Mouse (Mus musculus) lung, adult 18-20 months (tissue): ENCODE data around the gene Ppy.

Experiments used
- DNase-seq, 2 experiments: peaks; one replicate each; pipeline ENCODE4 v3.0.0; 2022; ENCODE audit warnings: mixed read lengths in 2 of 2

Gene Ppy

DNA sequence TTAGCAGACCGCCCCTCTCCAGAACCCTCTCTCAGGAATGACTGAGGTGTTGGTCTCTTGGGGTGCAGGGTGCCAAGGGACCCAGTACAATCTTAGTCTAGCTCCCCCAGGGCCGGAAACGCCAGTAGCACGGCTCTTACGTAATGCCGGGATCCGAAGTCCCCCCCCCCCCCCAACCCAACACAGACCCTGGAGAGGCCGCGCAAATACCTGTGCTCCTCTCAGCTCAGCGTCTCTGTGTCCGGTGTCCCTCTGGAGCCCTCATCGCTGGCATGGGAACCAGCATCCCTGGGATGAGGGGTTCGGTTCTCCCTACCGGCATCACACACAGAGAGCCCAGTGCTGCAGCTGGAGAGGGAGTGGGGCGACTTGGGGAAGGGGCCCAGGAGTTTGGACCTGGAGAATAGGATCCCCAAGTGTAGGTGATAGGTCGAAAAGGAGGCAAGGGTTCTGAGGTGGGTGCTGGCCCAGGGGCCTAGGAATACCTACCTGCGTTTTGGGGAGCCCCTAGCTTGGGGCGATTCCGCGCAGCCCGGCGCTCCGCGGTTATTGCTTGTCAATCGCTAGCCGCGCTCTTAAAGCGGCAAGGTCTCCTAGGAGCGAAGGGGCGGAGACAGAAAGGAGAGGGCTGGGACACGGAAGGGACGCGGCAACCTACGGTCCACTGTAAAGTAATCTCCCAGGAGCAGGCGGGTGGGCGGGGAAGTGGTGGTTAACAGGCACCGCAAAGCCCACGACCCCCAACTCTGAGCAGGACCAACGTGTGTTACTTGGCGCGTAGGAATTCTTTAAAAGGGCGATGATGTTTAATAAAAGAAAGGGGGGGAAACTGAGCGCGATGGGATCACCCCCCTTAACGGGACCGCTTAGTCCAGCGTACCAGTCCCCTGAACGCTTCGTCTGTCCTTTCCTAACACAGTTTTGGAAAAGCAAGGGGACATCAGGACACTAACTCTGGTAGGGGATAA lies 12.9 kb downstream of the Ppy start, which contains the start of gene Mpp2:
Gene Mpp2, minus strand, starts transcription at position 585 of the 968 bp plus-strand sequence.
- DNase-seq: peak; percentile 80 to 82

DNA sequence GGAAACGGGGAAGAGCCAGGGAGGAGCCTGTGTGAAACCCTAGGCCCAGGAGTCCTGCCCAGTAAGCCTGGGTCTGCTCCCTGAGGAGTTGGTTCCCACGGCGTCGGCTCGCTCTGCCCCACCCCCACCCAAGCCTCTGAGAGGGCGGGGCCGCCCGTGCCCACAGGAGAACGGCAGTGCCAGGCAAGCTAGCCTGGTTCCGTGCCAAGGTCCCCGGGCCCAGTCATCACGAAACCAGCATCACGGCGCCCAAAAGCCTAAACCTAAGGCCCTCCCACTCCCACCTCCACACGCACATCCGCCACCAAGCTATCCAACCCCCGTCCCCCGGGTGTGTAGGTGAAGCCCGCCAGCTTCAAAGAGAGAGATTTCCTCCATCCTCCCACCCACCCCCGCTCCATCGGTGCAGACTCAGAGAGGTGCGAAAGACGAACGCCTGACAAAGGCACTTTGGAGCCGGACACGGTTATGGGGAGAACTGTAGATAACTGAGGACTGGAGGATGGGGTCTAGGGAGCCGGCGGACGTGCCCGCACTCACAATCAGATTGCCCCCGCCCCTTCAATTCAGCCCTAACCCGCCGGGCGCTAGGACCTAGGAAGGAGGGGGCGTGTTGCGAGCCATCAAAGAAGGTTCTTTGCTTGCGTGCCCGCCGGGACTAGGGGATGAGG lies 13.9 kb downstream of the Ppy start:
- peak; percentile 73 to 79 for DNase-seq

DNA sequence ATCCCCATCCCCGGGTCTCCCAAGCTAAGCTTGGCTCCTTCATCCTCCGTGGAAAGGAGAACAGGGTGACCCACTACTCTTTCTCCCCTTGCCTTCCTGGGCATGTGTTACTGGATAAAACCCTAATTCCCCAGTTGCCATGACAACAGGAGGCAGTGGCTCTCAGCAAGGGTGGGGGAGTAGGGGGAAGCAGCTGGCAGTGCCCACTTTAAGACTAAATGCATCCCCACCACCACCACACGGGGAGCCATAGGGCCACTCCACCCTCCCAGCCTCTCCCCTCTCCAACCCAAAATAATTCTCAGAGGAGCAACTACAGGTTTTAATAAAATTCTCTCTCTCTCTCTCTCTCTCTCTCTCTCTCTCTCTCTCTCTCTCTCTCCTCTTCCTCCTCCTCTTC lies 14.8 kb downstream of the Ppy start:
- DNase-seq: no peak

- DNase-seq: no peak
Observed at GRCm38 (mm10) chr11:102084159-102084558, 17.0 kb downstream of the Ppy start.

DNA sequence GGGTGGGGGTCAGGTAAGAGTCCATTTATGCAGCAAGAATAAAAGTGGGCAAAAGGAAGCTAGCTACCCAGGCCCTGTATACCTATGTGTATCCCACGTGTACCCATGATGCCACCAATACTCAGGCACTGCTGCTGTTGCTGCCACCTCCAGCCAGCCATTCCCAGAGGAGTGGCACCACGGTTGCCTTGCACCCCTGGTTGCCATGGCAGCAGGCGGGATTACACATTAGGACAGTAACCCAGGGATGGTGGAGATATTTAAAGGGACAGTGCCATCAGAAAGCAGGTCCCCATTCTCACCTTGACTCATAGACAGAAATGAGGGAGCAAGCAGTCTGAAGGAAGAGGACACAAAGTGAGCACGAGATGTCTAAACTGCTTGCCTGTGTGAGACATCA lies 17.9 kb downstream of the Ppy start:
- no peak for DNase-seq

GRCm38 (mm10) chr11:102082322-102082721 lies 18.8 kb downstream of the Ppy start:
- DNase-seq: peak; percentile 70 to 71

- no peak for DNase-seq
Observed at GRCm38 (mm10) chr11:102073722-102074121, 27.4 kb downstream of the Ppy start.

DNA sequence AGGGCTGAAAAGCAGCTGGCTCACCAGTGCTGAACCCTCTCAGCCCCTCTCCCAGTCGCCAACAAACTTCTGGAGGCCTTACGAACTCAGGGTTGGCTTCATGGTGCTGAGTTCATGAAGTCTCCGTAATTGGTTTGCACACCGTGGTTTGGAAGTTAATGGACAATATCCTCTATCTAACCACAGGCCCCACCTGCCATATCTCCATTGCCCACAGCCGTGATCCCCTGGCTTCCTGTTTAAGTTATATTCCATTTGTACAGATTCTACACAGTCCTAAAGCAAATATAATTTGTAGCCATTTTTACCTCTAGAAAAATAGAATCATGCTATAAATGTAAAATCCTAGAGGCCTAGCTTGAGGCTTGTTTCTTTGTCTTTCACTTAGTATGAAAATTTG lies 28.4 kb downstream of the Ppy start:
- no peak for DNase-seq

DNA sequence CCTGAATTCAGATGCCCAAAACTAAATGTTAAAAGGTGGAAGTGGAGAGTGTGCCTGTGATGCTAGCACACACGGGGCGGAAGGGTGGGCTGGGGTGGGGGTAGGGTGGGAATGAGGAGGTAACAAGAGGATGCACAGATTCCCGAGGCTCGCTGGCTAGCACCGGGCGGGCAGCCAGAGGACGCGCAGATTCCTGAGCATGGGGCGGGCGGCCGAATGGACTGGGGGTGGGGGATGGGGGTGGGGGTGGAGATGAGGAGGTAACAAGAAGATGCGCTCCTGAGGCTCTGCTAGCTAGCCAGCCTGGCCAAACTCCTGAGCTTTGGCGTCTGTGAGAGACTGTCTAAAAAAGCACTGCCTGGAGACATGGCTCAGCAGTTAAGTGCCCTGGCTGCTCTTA lies 30.7 kb downstream of the Ppy start:
- no peak for DNase-seq

GRCm38 (mm10) chr11:102069633-102070032 lies 31.5 kb downstream of the Ppy start:
- no peak for DNase-seq

DNA sequence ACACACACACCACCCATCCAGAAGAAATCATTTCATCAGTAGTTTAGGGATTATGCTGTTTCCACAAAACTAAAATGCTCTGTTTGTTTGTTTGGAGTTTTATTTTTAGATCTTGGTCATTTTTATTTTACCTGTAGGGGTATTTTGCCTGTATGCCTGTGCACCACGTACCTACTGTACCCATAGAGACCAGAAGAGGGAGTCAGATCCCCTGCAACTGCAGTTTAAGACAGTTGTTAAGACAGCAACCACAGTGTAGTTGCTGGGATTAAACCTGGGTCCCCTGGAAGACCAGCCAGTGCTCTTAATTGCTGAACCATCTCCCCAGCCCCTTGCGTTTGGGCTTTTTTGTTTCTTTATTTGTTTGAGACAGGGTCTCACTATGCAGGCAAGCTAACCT lies 32.1 kb downstream of the Ppy start:
- no peak for DNase-seq

DNA sequence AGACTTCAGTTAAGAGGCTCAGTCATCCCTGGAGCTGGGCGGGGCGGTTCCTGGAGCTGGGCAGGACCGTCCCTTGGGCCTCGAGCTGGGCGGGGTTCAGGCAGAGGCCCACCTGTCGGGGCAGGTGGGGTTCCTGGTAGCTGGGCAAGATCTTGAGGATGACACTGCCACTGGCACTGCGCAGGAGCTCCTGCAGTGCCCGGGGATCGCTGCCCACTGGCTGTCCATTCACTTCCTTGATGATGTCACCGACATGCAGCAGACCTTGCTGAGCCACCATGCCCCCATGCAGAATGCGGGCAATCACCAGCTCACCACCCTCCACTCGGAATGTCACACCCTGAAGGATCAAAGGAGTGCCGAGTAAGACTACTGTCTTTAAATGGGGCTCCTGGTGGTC lies 38.0 kb downstream of the Ppy start:
- DNase-seq: no peak

DNA sequence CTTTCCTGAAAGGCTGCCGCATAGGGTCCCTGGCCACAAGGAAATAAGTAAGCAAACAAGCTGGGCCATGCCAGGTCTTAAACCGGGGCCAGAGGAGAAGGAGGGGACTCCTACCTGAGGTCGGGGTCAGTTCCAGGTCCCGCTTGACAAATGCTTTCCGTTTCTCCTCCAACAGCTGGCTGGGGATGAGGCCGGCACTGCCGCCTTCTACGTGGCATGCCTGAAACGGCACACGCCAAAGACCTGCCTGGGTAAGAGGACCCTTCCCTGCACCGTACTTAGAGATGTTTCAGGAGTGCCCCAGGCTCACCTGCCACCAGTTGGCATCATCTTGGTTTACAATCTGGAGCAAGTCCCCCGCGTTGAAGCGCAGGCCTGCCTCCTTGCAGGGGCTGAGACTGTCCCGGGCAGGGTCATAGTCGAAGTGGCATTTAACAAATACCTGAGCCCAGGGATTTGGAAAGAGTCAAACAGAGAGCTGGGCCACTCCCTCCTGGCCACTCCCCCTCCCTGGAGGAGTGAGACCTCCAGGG lies 39.1 kb downstream of the Ppy start:
- DNase-seq: no peak

DNA sequence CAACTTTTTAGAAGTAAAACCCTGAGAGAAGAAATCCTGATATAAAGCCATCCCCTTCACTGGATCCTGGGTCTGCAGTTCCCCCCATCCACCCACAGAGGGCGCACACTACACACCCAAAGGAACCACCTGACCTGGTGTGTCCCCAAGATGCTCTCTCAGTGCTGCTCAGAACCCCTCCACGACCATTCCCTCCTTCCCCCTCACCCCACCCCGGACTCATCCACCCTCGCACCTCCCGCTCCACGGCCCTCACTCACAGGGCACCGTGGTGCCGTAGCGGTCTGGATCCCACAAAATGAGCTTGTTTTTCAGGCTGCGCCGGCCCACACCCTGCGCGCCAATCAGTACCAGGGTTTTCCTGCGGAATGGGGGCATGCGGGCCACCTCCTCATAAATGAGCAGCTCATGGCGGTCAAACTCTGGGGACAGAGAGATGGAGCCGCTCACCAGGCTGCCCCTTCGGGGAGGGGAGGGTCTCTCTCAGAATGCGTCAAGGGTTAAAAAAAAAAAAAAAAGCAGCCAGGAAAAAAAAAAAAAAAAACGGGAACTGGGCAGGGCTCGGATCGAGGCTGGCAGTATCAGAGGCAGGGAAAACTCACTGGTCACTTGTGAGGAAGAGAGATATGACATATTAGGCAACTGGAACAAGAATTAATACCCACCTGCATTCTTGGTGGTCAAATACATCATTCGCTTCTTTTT lies 39.7 kb downstream of the Ppy start:
- peak; percentile 66 to 74 for DNase-seq

GRCm38 (mm10) chr11:102053847-102054246 lies 47.3 kb downstream of the Ppy start:
- peak in 1 of 2 experiments; percentile 54 for DNase-seq

DNA sequence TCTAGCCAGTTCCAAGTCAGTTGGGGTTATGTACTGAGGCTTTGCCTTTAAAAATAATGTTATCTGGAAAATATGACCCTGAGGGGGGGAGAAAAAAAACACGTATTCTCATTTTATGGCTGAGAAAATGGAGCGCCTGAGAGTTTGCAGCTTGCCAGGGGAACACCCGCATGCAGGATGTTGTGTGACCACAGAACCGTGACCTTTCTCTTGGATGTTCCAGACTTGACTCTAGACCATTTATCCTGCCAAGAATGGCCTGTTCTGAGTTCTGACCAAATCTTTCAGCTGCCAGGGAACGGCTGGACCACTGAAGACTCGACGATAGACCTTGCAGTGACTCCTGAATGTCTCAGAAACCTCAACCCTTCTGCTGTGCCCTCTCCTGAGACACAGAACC lies 47.9 kb downstream of the Ppy start:
- DNase-seq: peak in 1 of 2 experiments; percentile 14

GRCm38 (mm10) chr11:102052697-102053096 lies 48.4 kb downstream of the Ppy start:
- no peak for DNase-seq

- DNase-seq: peak in 1 of 2 experiments; percentile 40
Observed at GRCm38 (mm10) chr11:102051954-102052353, 49.2 kb downstream of the Ppy start.

GRCm38 (mm10) chr11:102051541-102051940 lies 49.6 kb downstream of the Ppy start:
- DNase-seq: peak; percentile 70 to 84
